18 mouse cellular contexts compared by ENCODE assay signal in genomic region chr14:108530554-108530953, GRCm38 (mm10).
"Had no signal": no experiment of that assay in that cellular context is flagged by ENCODE, and none has a peak within 500 bp of the region (broad histone marks: within the 10 kb centered on the region; RNA-seq: fewer than 3 reads in every experiment).

No protein-coding gene starts in this region.

- H3K27me3 ChIP-seq: neural tube, embryonic 13.5 days; neural tube, embryonic 15.5 days had no signal

- H3K4me3 ChIP-seq: midbrain, embryonic 10.5 days; myocyte; neural tube, embryonic 13.5 days; neural tube, embryonic 15.5 days had no signal

- H3K4me2 ChIP-seq: lung, embryonic 14.5 days; neural tube, embryonic 13.5 days; neural tube, embryonic 15.5 days had no signal

- H3K4me1 ChIP-seq: midbrain, embryonic 10.5 days; neural tube, embryonic 13.5 days; neural tube, embryonic 15.5 days had no signal

- H3K36me3 ChIP-seq: midbrain, embryonic 10.5 days; neural tube, embryonic 13.5 days; neural tube, embryonic 15.5 days had no signal

- H3K9me3 ChIP-seq: midbrain, embryonic 10.5 days; neural tube, embryonic 13.5 days; neural tube, embryonic 15.5 days had no signal

- DNase-seq: lung, adult 18-20 months; lung, embryonic 14.5 days; lung, postnatal 10 days; lung, postnatal 4 days; retina, postnatal 1 day; right cerebral cortex, adult 18-20 months; right cerebral cortex, postnatal 25 days; right cerebral cortex, postnatal 4 days; spleen, adult 18-20 months; thymus, adult 18-20 months; thymus, postnatal 14 days; thymus, postnatal 36 days had no signal

- H3K27ac ChIP-seq: liver, embryonic 14.5 days; midbrain, embryonic 10.5 days; neural tube, embryonic 13.5 days; neural tube, embryonic 15.5 days had no signal

- ATAC-seq: midbrain, embryonic 16.5 days had no signal

- H3K9ac ChIP-seq: liver, embryonic 14.5 days; lung, embryonic 14.5 days; neural tube, embryonic 13.5 days; neural tube, embryonic 15.5 days had no signal
